13 mouse cellular contexts compared by ENCODE assay signal in the genomic region with DNA sequence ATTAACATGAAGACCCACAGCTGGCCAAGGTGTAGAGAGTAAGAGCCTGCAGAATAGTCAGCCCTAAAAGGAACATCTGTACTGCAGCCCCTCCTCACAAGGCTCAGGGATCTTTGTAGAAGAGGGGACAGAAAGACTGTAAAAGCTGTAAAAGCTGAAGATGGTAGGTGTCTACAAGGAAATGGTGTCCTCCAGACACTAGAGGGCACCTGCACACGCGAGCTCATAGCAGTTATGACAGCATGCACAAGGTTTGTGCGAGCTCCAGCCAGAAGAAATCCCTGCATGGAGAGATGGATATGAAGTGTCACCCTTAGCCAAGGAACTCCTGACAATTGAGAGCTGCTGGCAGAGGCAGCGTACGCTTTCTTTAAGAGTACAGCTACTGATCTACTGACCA. TPM values are rescaled to one million over a fixed set of nuclear protein-coding genes. Genes with fewer than 3 reads are reported as not detected.
DNase-seq lines count a peak whose midpoint lies in the region; ATAC-seq and TF ChIP-seq lines count a peak whose summit lies in the region.
"Had no signal": no experiment of that assay in that cellular context is flagged by ENCODE, and none has a peak within 500 bp of the region (broad histone marks: within the 10 kb centered on the region; RNA-seq: fewer than 3 reads in every experiment).

No protein-coding gene starts in this region.

- 59% methylated on average over 5 of the region's 5 CpGs for WGBS in hindbrain, postnatal 0 days
- WGBS in hindbrain, embryonic 11.5 days = 57% methylated on average over 5 of the region's 5 CpGs
- 66% methylated on average over 5 of the region's 5 CpGs for WGBS in midbrain, postnatal 0 days
- 63% methylated on average over 5 of the region's 5 CpGs for WGBS in midbrain, embryonic 11.5 days

- ATAC-seq in hindbrain, postnatal 0 days = no peak
- ATAC-seq in hindbrain, embryonic 11.5 days (ENCODE audit: low FRiP score) = no peak
- no peak for ATAC-seq in midbrain, postnatal 0 days (ENCODE audit: low FRiP score)
- ATAC-seq in midbrain, embryonic 11.5 days (ENCODE audit: low FRiP score) = no peak
- no peak for ATAC-seq in frontal cortex, adult (ENCODE audit: low TSS enrichment)

- H3K4me1 ChIP-seq in hindbrain, postnatal 0 days (ENCODE audit: insufficient read depth, low read length) = no peaks in the 10 kb centered on the region
- H3K4me1 ChIP-seq in hindbrain, embryonic 11.5 days (replicated peaks; ENCODE audit: control insufficient read depth, insufficient read depth, low read length) = no peaks in the 10 kb centered on the region
- H3K4me1 ChIP-seq in midbrain, postnatal 0 days (ENCODE audit: insufficient read depth, low read length) = no peaks in the 10 kb centered on the region
- H3K4me1 ChIP-seq in midbrain, embryonic 11.5 days (ENCODE audit: control insufficient read depth, insufficient read depth, low read length) = no peaks in the 10 kb centered on the region
- H3K4me1 ChIP-seq: heart, embryonic 13.5 days; hindbrain, embryonic 15.5 days had no signal

- no peak overlapping the region for H3K4me3 ChIP-seq in hindbrain, postnatal 0 days (ENCODE audit: low read length)
- H3K4me3 ChIP-seq in hindbrain, embryonic 11.5 days (ENCODE audit: low read depth, low read length) = no peak overlapping the region
- no peak overlapping the region for H3K4me3 ChIP-seq in midbrain, postnatal 0 days (ENCODE audit: low read depth, low read length)
- H3K4me3 ChIP-seq in midbrain, embryonic 11.5 days (ENCODE audit: low read depth, low read length) = no peak overlapping the region
- H3K4me3 ChIP-seq: heart, embryonic 13.5 days; hindbrain, embryonic 15.5 days; myocyte had no signal

- TF ChIP-seq CTCF in hindbrain, postnatal 0 days (IDR thresholded peaks at IDR 0.05; ENCODE audit: low read depth) = peak; percentile 42; the same call in 1 of the 2 replicates
- TF ChIP-seq CTCF in midbrain, postnatal 0 days (IDR thresholded peaks at IDR 0.05) = peak; percentile 49

- no peak overlapping the region for H3K9ac ChIP-seq in hindbrain, postnatal 0 days (replicated peaks; ENCODE audit: low read length)
- no peak overlapping the region for H3K9ac ChIP-seq in hindbrain, embryonic 11.5 days (ENCODE audit: low read depth, low read length)
- no peak overlapping the region for H3K9ac ChIP-seq in midbrain, postnatal 0 days (replicated peaks; ENCODE audit: low read length, poor library complexity, severe bottlenecking)
- H3K9ac ChIP-seq in midbrain, embryonic 11.5 days (ENCODE audit: low read length) = no peak overlapping the region
- H3K9ac ChIP-seq: heart, embryonic 13.5 days; hindbrain, embryonic 15.5 days had no signal

- H3K27ac ChIP-seq in hindbrain, postnatal 0 days = no peak overlapping the region
- H3K27ac ChIP-seq in hindbrain, embryonic 11.5 days (ENCODE audit: low read depth, low read length) = no peak overlapping the region
- no peak overlapping the region for H3K27ac ChIP-seq in midbrain, postnatal 0 days (ENCODE audit: low read depth, low read length)
- no peak overlapping the region for H3K27ac ChIP-seq in midbrain, embryonic 11.5 days (ENCODE audit: low read depth, low read length)
- H3K27ac ChIP-seq: heart, embryonic 13.5 days; hindbrain, embryonic 15.5 days had no signal

- no peak overlapping the region for H3K4me2 ChIP-seq in hindbrain, postnatal 0 days (ENCODE audit: low read depth, low read length)
- H3K4me2 ChIP-seq in hindbrain, embryonic 11.5 days (replicated peaks; ENCODE audit: low read depth, low read length) = no peak overlapping the region
- H3K4me2 ChIP-seq in midbrain, postnatal 0 days (ENCODE audit: low read depth, low read length, poor library complexity, severe bottlenecking) = no peak overlapping the region
- no peak overlapping the region for H3K4me2 ChIP-seq in midbrain, embryonic 11.5 days
- H3K4me2 ChIP-seq: heart, embryonic 13.5 days; hindbrain, embryonic 15.5 days had no signal

- H3K36me3 ChIP-seq in hindbrain, postnatal 0 days (ENCODE audit: insufficient read depth, low read length) = no peaks in the 10 kb centered on the region
- no peaks in the 10 kb centered on the region for H3K36me3 ChIP-seq in hindbrain, embryonic 11.5 days (ENCODE audit: control insufficient read depth, insufficient read depth, low read length)
- H3K36me3 ChIP-seq in midbrain, postnatal 0 days (ENCODE audit: insufficient read depth, low read length) = no peaks in the 10 kb centered on the region
- no peaks in the 10 kb centered on the region for H3K36me3 ChIP-seq in midbrain, embryonic 11.5 days (ENCODE audit: control insufficient read depth, insufficient read depth, low read length)
- H3K36me3 ChIP-seq: heart, embryonic 13.5 days; hindbrain, embryonic 15.5 days had no signal

- intact Hi-C loops in left cerebral cortex, postnatal 36 days (cut with DNase I) = no loop called here

- no peaks in the 10 kb centered on the region for H3K9me3 ChIP-seq in hindbrain, postnatal 0 days (ENCODE audit: low read length)
- no peaks in the 10 kb centered on the region for H3K9me3 ChIP-seq in hindbrain, embryonic 11.5 days (ENCODE audit: control insufficient read depth, low read length)
- no peaks in the 10 kb centered on the region for H3K9me3 ChIP-seq in midbrain, postnatal 0 days (ENCODE audit: low read length)
- no peaks in the 10 kb centered on the region for H3K9me3 ChIP-seq in midbrain, embryonic 11.5 days (ENCODE audit: control insufficient read depth, low read length)
- H3K9me3 ChIP-seq: heart, embryonic 13.5 days; hindbrain, embryonic 15.5 days had no signal

- no peaks in the 10 kb centered on the region for H3K27me3 ChIP-seq in hindbrain, postnatal 0 days (ENCODE audit: insufficient read depth, low read length)
- H3K27me3 ChIP-seq in hindbrain, embryonic 11.5 days (ENCODE audit: control insufficient read depth, insufficient read depth, low read length) = no peaks in the 10 kb centered on the region
- H3K27me3 ChIP-seq in midbrain, postnatal 0 days (ENCODE audit: insufficient read depth, low read length) = no peaks in the 10 kb centered on the region
- no peaks in the 10 kb centered on the region for H3K27me3 ChIP-seq in midbrain, embryonic 11.5 days (ENCODE audit: control insufficient read depth, insufficient read depth, low read length)
- H3K27me3 ChIP-seq: heart, embryonic 13.5 days; hindbrain, embryonic 15.5 days had no signal

- no peak for DNase-seq in hindbrain, postnatal 0 days (ENCODE audit: low spot score)
- no peak for DNase-seq in hindbrain, embryonic 11.5 days (ENCODE audit: low spot score)
- no peak for DNase-seq in midbrain, postnatal 0 days (ENCODE audit: low spot score)
- DNase-seq in midbrain, embryonic 11.5 days (ENCODE audit: low spot score, missing footprints) = no peak
- DNase-seq in MN1 (ENCODE audit: low spot score) = peak; percentile 15
- DNase-seq in naive thymus-derived CD4-positive, alpha-beta T cell, adult 2 months (ENCODE audit: low read depth) = peak; percentile 5
- no peak for DNase-seq in left cerebral cortex, postnatal 36 days (ENCODE audit: low spot score in 2 of 2)
- DNase-seq: adrenal gland, postnatal 14 days; cerebellum, adult 11 months had no signal

RNA-seq across cellular contexts. Expression of gene Gnl3l, which starts 56.4 kb away (rescaled TPM):
- 125 and 130 TPM in 2 replicates for total RNA-seq in hindbrain, postnatal 0 days (2014; rRNA removed)
- 105 TPM in 2 replicates for polyA plus RNA-seq in hindbrain, postnatal 0 days (2015; fragmentation: Nextera tagmentation; extraction: Ambion mirVana)
- polyA plus RNA-seq in hindbrain, embryonic 11.5 days (2014; fragmentation: Nextera tagmentation; extraction: Ambion mirVana) = 48.7 and 50.3 TPM in 2 replicates
- 170 and 195 TPM in 2 replicates for total RNA-seq in midbrain, postnatal 0 days (2014; rRNA removed)
- polyA plus RNA-seq in midbrain, postnatal 0 days (2015; fragmentation: Nextera tagmentation; extraction: Ambion mirVana) = 113 and 118 TPM in 2 replicates
- 48.2 and 48.5 TPM in 2 replicates for polyA plus RNA-seq in midbrain, embryonic 11.5 days (2014; fragmentation: Nextera tagmentation; extraction: Ambion mirVana)
- 100 to 1,000 TPM; 201 TPM for total RNA-seq in left cerebral cortex, postnatal 36 days (2021)

Comparison
In these comparisons a context has a peak if more than half of its experiments do, and no peak if none do; other contexts are left out.
1. DNase-seq: peak in MN1 (single experiment) and naive thymus-derived CD4-positive, alpha-beta T cell, adult 2 months (single experiment); none in hindbrain, postnatal 0 days (single experiment), hindbrain, embryonic 11.5 days (single experiment), midbrain, postnatal 0 days (single experiment), midbrain, embryonic 11.5 days (single experiment) and left cerebral cortex, postnatal 36 days (0 of 2).